Mouse (Mus musculus) stomach, embryonic 15.5 days (tissue): ENCODE data around the gene Faf1. TPM values are rescaled to one million over a fixed set of nuclear protein-coding genes. Genes with fewer than 3 reads are reported as not detected.

Experiments used
- ATAC-seq: fragments of 200-750 bp; cut with Nextera tagmentation; 2 replicates; pipeline ENCODE4 v1.8.0; 2017; ENCODE audit warnings: low read depth, moderate number of reproducible peaks, moderate TSS enrichment; ENCODE audit not compliant: insufficient read depth, low FRiP score
- H3K27ac ChIP-seq: fragments of 300-500 bp; sonication (generic); 2 replicates; pipeline ENCODE4 v1.5.1; 2015; ENCODE audit warnings: mild to moderate bottlenecking, inconsistent platforms
- H3K27me3 ChIP-seq: fragments of 300-500 bp; sonication (generic); replicated peaks from 2 replicates; pipeline ENCODE4 v1.6.1; 2015; ENCODE audit warnings: inconsistent platforms
- H3K36me3 ChIP-seq: fragments of 300-500 bp; sonication (generic); 2 replicates; pipeline ENCODE4 v1.6.1; 2015; ENCODE audit warnings: inconsistent platforms
- H3K4me1 ChIP-seq: fragments of 300-500 bp; sonication (generic); 2 replicates; pipeline ENCODE4 v1.6.1; 2015; ENCODE audit warnings: inconsistent platforms
- H3K4me2 ChIP-seq: fragments of 300-500 bp; sonication (generic); 2 replicates; pipeline ENCODE4 v1.6.1; 2015; ENCODE audit warnings: mild to moderate bottlenecking, inconsistent platforms
- H3K4me3 ChIP-seq: fragments of 300-500 bp; sonication (generic); replicated peaks from 2 replicates; pipeline ENCODE4 v1.5.1; 2015; ENCODE audit warnings: inconsistent platforms
- H3K9ac ChIP-seq: fragments of 300-500 bp; sonication (generic); 2 replicates; pipeline ENCODE4 v1.6.1; 2015; ENCODE audit warnings: inconsistent platforms
- H3K9me3 ChIP-seq: fragments of 300-500 bp; sonication (generic); 2 replicates; pipeline ENCODE4 v1.6.1; 2016; ENCODE audit warnings: inconsistent platforms
- WGBS: fragments of 180-500 bp; shearing (Covaris S2); methylation state at CpG from one replicate; pipeline ENCODE4 v1.1.7; 2015; 5-methylcytosine and 5-hydroxymethylcytosine counted together
- polyA plus RNA-seq: library from polyadenylated mRNA; unstranded; fragments of >200 nt; fragmentation: Nextera tagmentation; extraction: Ambion mirVana; gene quantifications from 2 replicates; pipeline ENCODE4 v1.2.1, GENCODE M21; 2015

The Faf1 gene
- polyA plus RNA-seq, 1 experiment from 2014 or later: 24.3 TPM

GRCm38 (mm10) chr4:109729281-109729680, 52.9 kb downstream of the Faf1 start:
- Histone ChIP-seq H3K4me2 (no peak overlapping the region), H3K9ac (no peak overlapping the region), H3K27me3 (no peaks in the 10 kb centered on the region), H3K4me3 (no peak overlapping the region), H3K36me3 (no peaks in the 10 kb centered on the region), H3K4me1 (no peaks in the 10 kb centered on the region), H3K27ac (no peak overlapping the region), H3K9me3 (no peaks in the 10 kb centered on the region)
- ATAC-seq: no peak
- WGBS: 9% methylated on average over 2 of the region's 2 CpGs

GRCm38 (mm10) chr4:109735754-109736153, 59.4 kb downstream of the Faf1 start:
- Histone ChIP-seq H3K27ac (no peak overlapping the region), H3K4me1 (no peaks in the 10 kb centered on the region), H3K9me3 (no peaks in the 10 kb centered on the region), H3K9ac (no peak overlapping the region), H3K4me2 (no peak overlapping the region), H3K4me3 (no peak overlapping the region), H3K36me3 (no peaks in the 10 kb centered on the region), H3K27me3 (no peaks in the 10 kb centered on the region)
- WGBS: 37% methylated on average over 1 of the region's 1 CpGs
- no peak for ATAC-seq

GRCm38 (mm10) chr4:109743984-109744383, 67.6 kb downstream of the Faf1 start:
- WGBS: 78% methylated on average over 2 of the region's 2 CpGs
- no peak for ATAC-seq
- H3K27me3 ChIP-seq: no peaks in the 10 kb centered on the region

GRCm38 (mm10) chr4:109759031-109759430, 82.6 kb downstream of the Faf1 start:
- Histone ChIP-seq H3K27ac (no peak overlapping the region), H3K9ac (no peak overlapping the region), H3K36me3 (no peaks in the 10 kb centered on the region), H3K4me2 (no peak overlapping the region), H3K4me1 (no peaks in the 10 kb centered on the region), H3K4me3 (no peak overlapping the region), H3K27me3 (no peaks in the 10 kb centered on the region), H3K9me3 (no peaks in the 10 kb centered on the region)
- ATAC-seq: no peak
- 30% methylated on average over 2 of the region's 2 CpGs for WGBS

More at GRCm38 (mm10) chr4:109743984-109744383, 67.6 kb downstream of the Faf1 start:
- no peak overlapping the region for H3K4me3 ChIP-seq
- H3K27ac ChIP-seq: no peak overlapping the region
- H3K36me3 ChIP-seq: no peaks in the 10 kb centered on the region
- no peaks in the 10 kb centered on the region for H3K9me3 ChIP-seq
- no peaks in the 10 kb centered on the region for H3K4me1 ChIP-seq
- no peak overlapping the region for H3K4me2 ChIP-seq
- H3K9ac ChIP-seq: no peak overlapping the region

GRCm38 (mm10) chr4:109759901-109760300, 83.5 kb downstream of the Faf1 start:
- no peak overlapping the region for H3K27ac ChIP-seq
- no peak for ATAC-seq
- no peak overlapping the region for H3K4me3 ChIP-seq
- H3K9ac ChIP-seq: no peak overlapping the region
- 73% methylated on average over 2 of the region's 2 CpGs for WGBS
- no peaks in the 10 kb centered on the region for H3K36me3 ChIP-seq
- H3K27me3 ChIP-seq: no peaks in the 10 kb centered on the region
- no peaks in the 10 kb centered on the region for H3K9me3 ChIP-seq
- H3K4me2 ChIP-seq: no peak overlapping the region
- H3K4me1 ChIP-seq: no peaks in the 10 kb centered on the region

GRCm38 (mm10) chr4:109760501-109760900, 84.1 kb downstream of the Faf1 start:
- no peak overlapping the region for H3K4me2 ChIP-seq
- WGBS: 81% methylated on average over 3 of the region's 3 CpGs
- no peak overlapping the region for H3K9ac ChIP-seq
- H3K4me1 ChIP-seq: no peaks in the 10 kb centered on the region
- H3K27ac ChIP-seq: no peak overlapping the region
- H3K27me3 ChIP-seq: no peaks in the 10 kb centered on the region
- ATAC-seq: no peak
- H3K36me3 ChIP-seq: no peaks in the 10 kb centered on the region
- H3K9me3 ChIP-seq: no peaks in the 10 kb centered on the region
- no peak overlapping the region for H3K4me3 ChIP-seq

GRCm38 (mm10) chr4:109762768-109763501, 86.5 kb downstream of the Faf1 start:
- ATAC-seq: no peak
- 63% methylated on average over 7 of the region's 7 CpGs for WGBS

GRCm38 (mm10) chr4:109769071-109769470, 92.7 kb downstream of the Faf1 start:
- no peaks in the 10 kb centered on the region for H3K9me3 ChIP-seq
- WGBS: 61% methylated on average over 1 of the region's 1 CpGs

More at GRCm38 (mm10) chr4:109762768-109763501, 86.5 kb downstream of the Faf1 start:
- H3K27ac ChIP-seq: no peak overlapping the region
- H3K4me2 ChIP-seq: no peak overlapping the region
- no peaks in the 10 kb centered on the region for H3K9me3 ChIP-seq
- no peak overlapping the region for H3K4me3 ChIP-seq
- no peaks in the 10 kb centered on the region for H3K27me3 ChIP-seq
- H3K4me1 ChIP-seq: no peaks in the 10 kb centered on the region
- no peak overlapping the region for H3K9ac ChIP-seq
- no peaks in the 10 kb centered on the region for H3K36me3 ChIP-seq

GRCm38 (mm10) chr4:109782577-109783114, 106.3 kb downstream of the Faf1 start:
- H3K27ac ChIP-seq: no peak overlapping the region
- no peak for ATAC-seq
- WGBS: 94% methylated on average over 4 of the region's 4 CpGs
- no peak overlapping the region for H3K4me2 ChIP-seq
- no peaks in the 10 kb centered on the region for H3K27me3 ChIP-seq
- H3K4me3 ChIP-seq: no peak overlapping the region
- no peak overlapping the region for H3K9ac ChIP-seq
- no peaks in the 10 kb centered on the region for H3K4me1 ChIP-seq
- no peaks in the 10 kb centered on the region for H3K36me3 ChIP-seq
- no peaks in the 10 kb centered on the region for H3K9me3 ChIP-seq

More at GRCm38 (mm10) chr4:109769071-109769470, 92.7 kb downstream of the Faf1 start:
- Histone ChIP-seq H3K36me3 (no peaks in the 10 kb centered on the region), H3K9ac (no peak overlapping the region), H3K4me2 (no peak overlapping the region), H3K4me3 (no peak overlapping the region), H3K27me3 (no peaks in the 10 kb centered on the region), H3K4me1 (no peaks in the 10 kb centered on the region), H3K27ac (no peak overlapping the region)
- ATAC-seq: no peak

GRCm38 (mm10) chr4:109789347-109790001, 113.1 kb downstream of the Faf1 start:
- Histone ChIP-seq H3K4me3 (no peak overlapping the region), H3K9me3 (no peaks in the 10 kb centered on the region), H3K4me1 (no peaks in the 10 kb centered on the region), H3K27me3 (no peaks in the 10 kb centered on the region), H3K9ac (no peak overlapping the region), H3K27ac (no peak overlapping the region), H3K4me2 (no peak overlapping the region), H3K36me3 (no peaks in the 10 kb centered on the region)
- no peak for ATAC-seq
- 66% methylated on average over 4 of the region's 4 CpGs for WGBS

GRCm38 (mm10) chr4:109792331-109792730, 115.9 kb downstream of the Faf1 start:
- no peak for ATAC-seq
- Histone ChIP-seq H3K4me3 (no peak overlapping the region), H3K4me1 (no peaks in the 10 kb centered on the region), H3K36me3 (no peaks in the 10 kb centered on the region), H3K27me3 (no peaks in the 10 kb centered on the region), H3K9me3 (no peaks in the 10 kb centered on the region), H3K4me2 (no peak overlapping the region), H3K27ac (no peak overlapping the region), H3K9ac (no peak overlapping the region)
- WGBS: 56% methylated on average over 2 of the region's 2 CpGs

GRCm38 (mm10) chr4:109793072-109793471, 116.7 kb downstream of the Faf1 start:
- WGBS: 69% methylated on average over 2 of the region's 2 CpGs
- Histone ChIP-seq H3K27ac (no peak overlapping the region), H3K9ac (no peak overlapping the region), H3K9me3 (no peaks in the 10 kb centered on the region), H3K36me3 (no peaks in the 10 kb centered on the region), H3K4me2 (no peak overlapping the region), H3K4me1 (no peaks in the 10 kb centered on the region), H3K4me3 (no peak overlapping the region), H3K27me3 (no peaks in the 10 kb centered on the region)
- ATAC-seq: no peak
